Mouse (Mus musculus) heart, embryonic 12.5 days (tissue): ENCODE measurements around the gene Ap2a2. TPM values are rescaled to one million over a fixed set of nuclear protein-coding genes. Genes with fewer than 3 reads are reported as not detected.

ENCODE experiments used
- ATAC-seq: fragments of 200-750 bp; cut with Nextera tagmentation; 2 replicates; pipeline ENCODE4 v1.8.0; 2017; ENCODE audit warnings: moderate TSS enrichment, moderate library complexity; ENCODE audit not compliant: insufficient number of reproducible peaks, low FRiP score
- H3K27ac ChIP-seq: fragments of 300-500 bp; sonication (generic); 2 replicates; pipeline ENCODE4 v1.5.1; 2016; ENCODE audit warnings: mild to moderate bottlenecking, moderate library complexity; ENCODE audit not compliant: poor library complexity, severe bottlenecking
- H3K27me3 ChIP-seq: fragments of 300-500 bp; sonication (generic); replicated peaks from 2 replicates; pipeline ENCODE4 v1.6.1; 2016; ENCODE audit warnings: mild to moderate bottlenecking, moderate library complexity
- H3K36me3 ChIP-seq: fragments of 300-500 bp; sonication (generic); 2 replicates; pipeline ENCODE4 v1.6.1; 2016; ENCODE audit warnings: mild to moderate bottlenecking, moderate library complexity
- H3K4me1 ChIP-seq: fragments of 300-500 bp; sonication (generic); replicated peaks from 2 replicates; pipeline ENCODE4 v1.6.1; 2016; ENCODE audit warnings: mild to moderate bottlenecking
- H3K4me2 ChIP-seq: fragments of 300-500 bp; sonication (generic); 2 replicates; pipeline ENCODE4 v1.6.1; 2016; ENCODE audit warnings: mild to moderate bottlenecking, moderate library complexity
- H3K4me3 ChIP-seq: fragments of 300-500 bp; sonication (generic); 2 replicates; pipeline ENCODE4 v1.5.1; 2016; ENCODE audit warnings: mild to moderate bottlenecking
- H3K9ac ChIP-seq: fragments of 300-500 bp; sonication (generic); 2 replicates; pipeline ENCODE4 v1.6.1; 2016; ENCODE audit warnings: mild to moderate bottlenecking, moderate library complexity
- H3K9me3 ChIP-seq: fragments of 300-500 bp; sonication (generic); replicated peaks from 2 replicates; pipeline ENCODE4 v1.6.1; 2016; ENCODE audit warnings: mild to moderate bottlenecking, moderate library complexity
- whole genome bisulfite sequencing: fragments of 180-500 bp; shearing (Covaris S2); methylation state at CpG from one replicate; pipeline ENCODE4 v1.1.7; 2016; 5-methylcytosine and 5-hydroxymethylcytosine counted together
- polyA plus RNA-seq: library from polyadenylated mRNA; unstranded; fragments of >200 nt; fragmentation: Nextera tagmentation; extraction: Ambion mirVana; gene quantifications from 2 replicates; pipeline ENCODE4 v1.2.1, GENCODE M21; 2016

Ap2a2 gene
- polyA plus RNA-seq, 1 experiment from 2014 or later: 70.2 TPM

GRCm38 (mm10) chr7:141539556-141540311 is 22.2 kb upstream of the Ap2a2 start, which contains the start of gene Chid1:
Gene Chid1, minus strand, starts transcription at chr7:141539857.
- Histone ChIP-seq H3K27me3 (no peaks in the 10 kb centered on the region; the same call in 1 of the 2 replicates), H3K4me1 (peaks cover 27% of the 10 kb centered on the region), H3K4me3 (peak within 1 kb of the TSS; percentile 85), H3K27ac (peak within 1 kb of the TSS; percentile 86), H3K36me3 (no peaks in the 10 kb centered on the region), H3K9ac (peak within 1 kb of the TSS; percentile 90), H3K9me3 (no peaks in the 10 kb centered on the region), H3K4me2 (peak within 1 kb of the TSS; percentile 94)
- WGBS: 1% methylated on average over 46 of the region's 46 CpGs
- peak; percentile 97 for ATAC-seq

DNA sequence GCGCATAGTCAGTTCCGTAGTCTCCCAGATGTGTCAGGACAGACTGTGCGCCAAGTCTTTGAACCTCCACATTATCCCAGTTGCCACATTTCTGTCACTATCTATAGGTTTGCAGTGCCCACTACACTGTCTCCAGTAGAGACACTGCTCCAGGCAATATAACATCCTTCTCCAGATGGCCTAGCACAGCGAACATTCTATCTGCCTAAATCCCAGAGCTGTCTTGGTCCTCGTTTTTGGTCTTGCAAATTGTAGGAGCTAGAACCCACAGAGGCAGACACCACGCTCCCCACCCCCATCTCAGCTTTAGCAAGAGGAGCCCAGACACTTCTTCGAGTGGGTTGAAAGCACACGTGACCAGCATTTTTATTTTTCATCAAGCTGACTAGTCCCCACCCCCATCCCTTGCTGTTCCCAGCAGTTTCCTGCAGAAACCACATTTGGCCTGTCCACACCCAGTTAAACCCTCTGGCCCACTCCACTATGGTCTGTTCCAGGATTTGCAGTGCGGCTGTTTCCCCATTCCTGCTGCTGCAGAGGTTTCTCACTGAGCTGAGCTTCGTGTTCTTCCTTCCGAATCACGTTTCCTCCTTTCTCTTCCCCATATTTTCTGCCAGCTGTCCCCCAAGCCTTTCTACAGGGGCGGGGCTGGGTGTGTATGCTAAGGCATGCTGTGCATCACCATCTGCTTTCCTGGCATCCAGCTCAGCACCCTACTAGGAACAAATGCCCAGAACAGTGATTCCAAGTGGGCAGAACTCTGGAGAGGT is 21.5 kb upstream of the Ap2a2 start:
- H3K4me1 ChIP-seq: peaks cover 27% of the 10 kb centered on the region
- 54% methylated on average over 13 of the region's 13 CpGs for WGBS
- H3K27me3 ChIP-seq: no peaks in the 10 kb centered on the region; the same call in 1 of the 2 replicates
- peak overlapping the region; percentile 77 for H3K9ac ChIP-seq
- H3K9me3 ChIP-seq: no peaks in the 10 kb centered on the region
- ATAC-seq: no peak; the same call in 1 of the 2 replicates
- peak overlapping the region; percentile 25; the same call in 1 of the 2 replicates for H3K27ac ChIP-seq
- no peaks in the 10 kb centered on the region for H3K36me3 ChIP-seq
- H3K4me2 ChIP-seq: peak overlapping the region; percentile 94
- peak overlapping the region; percentile 85 for H3K4me3 ChIP-seq

DNA sequence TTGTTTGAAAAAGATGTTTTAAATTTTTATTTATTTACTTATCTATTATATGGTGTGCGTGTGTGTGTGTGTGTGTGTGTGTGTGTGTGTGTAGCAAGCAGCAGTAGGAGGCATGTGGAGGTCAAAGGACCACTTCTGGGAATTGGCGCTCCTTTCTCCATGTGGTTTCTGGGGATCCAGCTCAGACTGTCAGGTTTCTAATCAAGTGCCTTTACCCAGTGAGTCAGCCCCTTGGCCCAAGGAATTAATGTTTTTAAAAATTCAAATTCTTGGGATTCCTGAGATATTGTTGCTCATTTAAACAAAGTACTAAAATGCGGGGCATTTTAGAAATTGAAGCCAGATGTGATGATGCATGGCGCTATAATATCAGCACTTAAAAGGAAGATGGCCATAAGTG is 20.3 kb upstream of the Ap2a2 start:
- ATAC-seq: no peak
- peaks cover 27% of the 10 kb centered on the region for H3K4me1 ChIP-seq
- no peaks in the 10 kb centered on the region; the same call in 1 of the 2 replicates for H3K27me3 ChIP-seq
- no peaks in the 10 kb centered on the region for H3K36me3 ChIP-seq
- no peak overlapping the region for H3K27ac ChIP-seq
- no peak overlapping the region for H3K4me2 ChIP-seq
- 79% methylated on average over 4 of the region's 4 CpGs for WGBS
- no peak overlapping the region for H3K9ac ChIP-seq
- H3K4me3 ChIP-seq: no peak overlapping the region
- H3K9me3 ChIP-seq: no peaks in the 10 kb centered on the region

DNA sequence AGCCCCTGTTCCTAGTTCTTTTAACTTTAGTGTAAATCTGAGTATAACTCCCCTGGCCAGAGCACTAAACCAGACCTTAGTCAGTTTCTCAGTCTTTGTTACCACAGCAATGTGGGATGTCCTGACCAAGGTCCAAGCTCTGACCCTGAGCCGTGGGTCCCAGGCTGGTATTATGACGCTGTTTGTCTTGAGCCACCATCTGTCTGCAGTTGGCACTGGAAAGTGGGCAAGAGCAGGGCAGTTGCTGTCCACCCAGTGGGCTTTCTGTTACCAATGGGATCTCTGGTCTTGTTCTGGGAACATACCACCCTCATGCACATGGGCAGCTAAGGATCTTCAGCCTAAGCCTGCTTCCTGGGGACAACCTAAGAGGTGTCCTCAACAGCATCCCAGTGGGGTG is 19.4 kb upstream of the Ap2a2 start:
- Histone ChIP-seq H3K36me3 (no peaks in the 10 kb centered on the region), H3K4me2 (no peak overlapping the region), H3K9ac (no peak overlapping the region), H3K9me3 (no peaks in the 10 kb centered on the region), H3K4me3 (no peak overlapping the region), H3K4me1 (peaks cover 27% of the 10 kb centered on the region), H3K27me3 (no peaks in the 10 kb centered on the region; the same call in 1 of the 2 replicates), H3K27ac (no peak overlapping the region)
- no peak for ATAC-seq
- WGBS: 90% methylated on average over 2 of the region's 2 CpGs

DNA sequence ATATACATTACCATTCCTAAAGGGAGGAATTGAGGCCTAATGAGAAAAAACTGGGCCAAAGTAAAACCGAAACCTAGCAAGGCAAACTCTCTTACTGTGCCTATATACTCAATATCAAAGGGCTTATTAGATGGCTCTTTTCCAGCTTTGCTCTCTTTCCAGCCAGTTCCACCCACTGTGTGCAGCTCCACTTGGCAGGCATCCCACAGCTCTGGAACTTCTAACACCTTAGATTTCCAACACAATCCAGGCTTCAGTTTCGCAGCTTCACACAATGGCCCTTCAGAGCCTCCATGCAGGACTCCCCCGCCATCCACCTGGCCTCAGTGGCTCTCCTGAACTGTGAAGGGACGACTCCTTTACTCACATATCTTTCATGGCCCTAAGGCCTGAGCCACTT is 17.3 kb upstream of the Ap2a2 start:
- H3K9ac ChIP-seq: no peak overlapping the region
- 59% methylated on average over 4 of the region's 4 CpGs for WGBS
- no peaks in the 10 kb centered on the region for H3K36me3 ChIP-seq
- H3K27ac ChIP-seq: no peak overlapping the region
- H3K4me2 ChIP-seq: no peak overlapping the region
- ATAC-seq: no peak
- no peaks in the 10 kb centered on the region for H3K9me3 ChIP-seq
- H3K4me1 ChIP-seq: peaks cover 13% of the 10 kb centered on the region
- no peak overlapping the region for H3K4me3 ChIP-seq
- H3K27me3 ChIP-seq: no peaks in the 10 kb centered on the region; the same call in 1 of the 2 replicates

GRCm38 (mm10) chr7:141549432-141550061 is 12.4 kb upstream of the Ap2a2 start:
- Histone ChIP-seq H3K27me3 (no peaks in the 10 kb centered on the region), H3K27ac (no peak overlapping the region), H3K4me1 (peaks cover 3% of the 10 kb centered on the region; the same call in 1 of the 2 replicates), H3K4me3 (no peak overlapping the region), H3K9me3 (no peaks in the 10 kb centered on the region), H3K4me2 (no peak overlapping the region), H3K9ac (no peak overlapping the region), H3K36me3 (no peaks in the 10 kb centered on the region)
- no peak for ATAC-seq
- WGBS: 80% methylated on average over 3 of the region's 3 CpGs

DNA sequence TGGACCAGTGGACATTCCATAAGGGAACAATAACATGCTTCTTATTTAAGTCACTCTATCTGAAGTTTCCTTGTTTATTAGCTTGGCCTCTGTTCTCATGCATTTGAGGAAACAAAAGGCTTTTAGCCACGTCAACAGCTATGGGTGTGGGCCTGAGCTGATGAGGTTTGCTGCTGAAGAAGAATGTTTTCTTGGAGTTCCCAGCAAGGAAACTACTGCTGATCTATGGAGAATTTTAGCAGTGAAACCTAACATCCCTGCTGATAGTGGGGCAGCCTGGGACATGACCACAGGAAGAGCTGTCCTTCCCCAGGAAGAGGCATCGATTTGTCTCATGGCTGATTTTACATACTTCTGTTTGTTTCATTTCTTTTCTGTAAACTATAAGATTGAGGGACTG is 11.5 kb upstream of the Ap2a2 start:
- no peaks in the 10 kb centered on the region for H3K4me1 ChIP-seq
- no peak for ATAC-seq
- H3K36me3 ChIP-seq: no peaks in the 10 kb centered on the region
- H3K27me3 ChIP-seq: no peaks in the 10 kb centered on the region
- 64% methylated on average over 2 of the region's 2 CpGs for WGBS
- H3K4me3 ChIP-seq: no peak overlapping the region
- no peaks in the 10 kb centered on the region for H3K9me3 ChIP-seq
- no peak overlapping the region for H3K4me2 ChIP-seq
- no peak overlapping the region for H3K27ac ChIP-seq
- no peak overlapping the region for H3K9ac ChIP-seq

- Histone ChIP-seq H3K4me2 (no peak overlapping the region), H3K4me1 (peaks cover 19% of the 10 kb centered on the region), H3K9ac (no peak overlapping the region), H3K9me3 (no peaks in the 10 kb centered on the region), H3K27me3 (no peaks in the 10 kb centered on the region), H3K36me3 (no peaks in the 10 kb centered on the region), H3K27ac (no peak overlapping the region), H3K4me3 (no peak overlapping the region)
- no peak for ATAC-seq
- WGBS: 21% methylated on average over 4 of the region's 4 CpGs
Observed at GRCm38 (mm10) chr7:141558329-141558776, 3.6 kb upstream of the Ap2a2 start.

DNA sequence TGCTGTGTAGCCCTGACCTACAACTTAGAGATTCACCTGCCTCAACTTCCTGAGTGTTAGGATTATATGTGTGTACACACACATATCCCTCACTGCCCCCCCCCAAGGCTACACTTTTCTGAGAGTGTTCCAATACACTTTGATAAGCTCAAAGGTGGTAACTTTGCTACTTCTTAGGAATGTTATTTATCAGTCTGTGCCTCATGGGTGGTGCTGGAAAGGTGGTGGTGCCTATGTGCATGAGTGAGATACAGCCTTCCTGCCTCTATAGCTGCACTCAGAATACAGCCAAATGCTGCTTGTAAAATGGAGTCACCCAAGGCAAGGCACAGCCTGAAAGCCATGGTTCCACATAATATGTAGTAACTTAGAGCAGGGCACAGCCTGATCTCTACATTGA is 3.0 kb upstream of the Ap2a2 start:
- H3K4me2 ChIP-seq: no peak overlapping the region
- H3K4me3 ChIP-seq: no peak overlapping the region
- H3K36me3 ChIP-seq: no peaks in the 10 kb centered on the region
- no peak overlapping the region for H3K9ac ChIP-seq
- H3K9me3 ChIP-seq: no peaks in the 10 kb centered on the region
- no peak overlapping the region for H3K27ac ChIP-seq
- ATAC-seq: no peak
- peaks cover 25% of the 10 kb centered on the region for H3K4me1 ChIP-seq
- no peaks in the 10 kb centered on the region for H3K27me3 ChIP-seq

DNA sequence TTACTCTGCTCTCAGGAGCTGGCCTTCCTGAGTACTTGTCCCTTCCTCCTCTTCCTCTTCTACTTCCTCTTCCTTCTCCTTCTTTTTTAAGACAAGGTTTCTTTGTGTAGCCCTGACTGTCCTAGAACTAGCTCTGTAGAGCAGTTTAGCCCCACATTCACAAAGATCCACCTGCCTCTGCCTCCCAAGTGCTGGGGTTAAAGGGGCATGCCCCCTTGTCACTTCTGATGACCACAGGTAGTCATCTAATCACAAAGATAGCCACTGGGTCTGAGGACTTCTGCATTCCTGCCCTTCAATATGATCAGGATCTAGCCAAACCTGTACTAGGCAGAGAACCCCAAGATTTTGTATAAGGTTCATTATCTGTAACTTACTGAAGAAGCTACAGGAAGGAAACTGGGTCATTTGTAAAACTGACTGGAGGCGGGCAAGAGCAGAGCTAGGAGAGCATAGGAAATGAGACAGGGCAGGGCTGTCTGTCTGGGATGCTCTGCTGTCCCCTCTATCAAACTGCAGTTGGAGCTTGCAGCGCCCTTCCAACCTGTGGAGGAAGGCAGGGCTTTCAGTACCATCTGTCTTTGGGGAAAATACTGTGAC is 2.1 kb upstream of the Ap2a2 start:
- WGBS: 64% methylated on average over 2 of the region's 2 CpGs
- peaks cover 34% of the 10 kb centered on the region for H3K4me1 ChIP-seq
- no peak for ATAC-seq

DNA sequence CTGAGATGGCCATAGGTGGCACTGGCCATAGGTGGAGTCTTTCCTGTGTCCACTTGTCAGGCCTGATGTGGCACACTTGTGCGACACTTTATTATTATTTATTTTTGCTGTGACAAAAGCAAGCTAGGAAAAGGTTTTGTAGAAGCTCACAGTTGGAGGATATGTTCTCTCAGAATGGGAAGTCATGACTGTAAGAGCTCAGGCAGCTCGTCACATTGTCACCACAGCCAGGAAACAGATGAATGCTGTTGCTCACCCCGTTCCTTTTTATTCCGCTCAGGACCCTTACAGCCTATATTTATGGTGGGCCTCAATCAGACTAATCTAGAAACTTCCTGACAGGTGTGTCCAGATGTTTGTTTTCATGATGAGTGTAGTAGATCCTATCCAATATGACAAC is 1.5 kb upstream of the Ap2a2 start:
- no peaks in the 10 kb centered on the region for H3K9me3 ChIP-seq
- no peak overlapping the region for H3K27ac ChIP-seq
- WGBS: 82% methylated on average over 4 of the region's 4 CpGs
- H3K9ac ChIP-seq: no peak overlapping the region
- no peak for ATAC-seq
- no peak overlapping the region for H3K4me2 ChIP-seq
- no peak overlapping the region for H3K4me3 ChIP-seq
- H3K4me1 ChIP-seq: peaks cover 36% of the 10 kb centered on the region
- H3K36me3 ChIP-seq: peaks cover 3% of the 10 kb centered on the region; the same call in 1 of the 2 replicates
- H3K27me3 ChIP-seq: no peaks in the 10 kb centered on the region

More for the DNA sequence above, 2.1 kb upstream of the Ap2a2 start:
- Histone ChIP-seq H3K27me3 (no peaks in the 10 kb centered on the region), H3K27ac (no peak overlapping the region), H3K36me3 (no peaks in the 10 kb centered on the region), H3K4me2 (no peak overlapping the region), H3K9me3 (no peaks in the 10 kb centered on the region), H3K9ac (no peak overlapping the region), H3K4me3 (no peak overlapping the region)
